Mouse (Mus musculus) forebrain, embryonic 14.5 days (tissue): Measurements from ENCODE around the gene Vps33a. TPM values are rescaled to one million over a fixed set of nuclear protein-coding genes. Genes with fewer than 3 reads are reported as not detected.

Experiments used
- ATAC-seq: fragments of 200-750 bp; cut with Nextera tagmentation; 2 replicates; pipeline ENCODE4 v1.8.0; 2017; ENCODE audit warnings: mild to moderate bottlenecking, moderate library complexity
- DNase-seq: peaks from one replicate; pipeline ENCODE4 v3.0.0-alpha.2; 2015; ENCODE audit warnings: low spot score
- H3K27ac ChIP-seq: fragments of 300-500 bp; sonication (generic); 2 replicates; pipeline ENCODE4 v1.5.1; 2014; ENCODE audit warnings: low read depth, mild to moderate bottlenecking, control low read depth, low read length, moderate library complexity
- H3K27me3 ChIP-seq: fragments of 300-500 bp; sonication (generic); replicated peaks from 2 replicates; pipeline ENCODE4 v1.6.1; 2014; ENCODE audit warnings: low read length, control low read depth, mixed read lengths; ENCODE audit not compliant: control insufficient read depth, insufficient read depth
- H3K36me3 ChIP-seq: fragments of 300-500 bp; sonication (generic); 2 replicates; pipeline ENCODE4 v1.6.1; 2014; ENCODE audit warnings: low read length, control low read depth; ENCODE audit not compliant: control insufficient read depth, insufficient read depth
- H3K4me1 ChIP-seq: fragments of 300-500 bp; sonication (generic); 2 replicates; pipeline ENCODE4 v1.6.1; 2014; ENCODE audit warnings: antibody characterized with exemption, low read length, control low read depth; ENCODE audit not compliant: control insufficient read depth, insufficient read depth
- H3K4me2 ChIP-seq: fragments of 300-500 bp; sonication (generic); 2 replicates; pipeline ENCODE4 v1.6.1; 2014; ENCODE audit warnings: mild to moderate bottlenecking, control low read depth, low read length
- H3K4me3 ChIP-seq: fragments of 300-500 bp; sonication (generic); 2 replicates; pipeline ENCODE4 v1.5.1; 2014; ENCODE audit warnings: low read depth, low read length, control low read depth
- H3K9ac ChIP-seq: fragments of 300-500 bp; sonication (generic); 2 replicates; pipeline ENCODE4 v1.6.1; 2014; ENCODE audit warnings: mild to moderate bottlenecking, low read length, control low read depth, moderate library complexity
- H3K9me3 ChIP-seq: fragments of 300-500 bp; sonication (generic); replicated peaks from 2 replicates; pipeline ENCODE4 v1.6.1; 2016; ENCODE audit warnings: low read length, control low read depth, mixed read lengths; ENCODE audit not compliant: control insufficient read depth
- WGBS: fragments of 180-500 bp; shearing (Covaris S2); extraction: QIAGEN DNeasy Blood & Tissue Kit; methylation state at CpG from one replicate; pipeline ENCODE4 v1.1.7; 2014; 5-methylcytosine and 5-hydroxymethylcytosine counted together
- polyA plus RNA-seq: library from polyadenylated mRNA; unstranded; fragments of >200 nt; fragmentation: Nextera tagmentation; extraction: Ambion mirVana; gene quantifications from 2 replicates; pipeline ENCODE4 v1.2.1, GENCODE M21; 2014

The Vps33a gene
- polyA plus RNA-seq, 1 experiment from 2014 or later: 43.3 TPM

GRCm38 (mm10) chr5:123599319-123599718 lies 26.5 kb upstream of the Vps33a start:
- Histone ChIP-seq H3K4me1 (no peaks in the 10 kb centered on the region), H3K36me3 (peaks cover 69% of the 10 kb centered on the region), H3K27ac (no peak overlapping the region), H3K4me2 (no peak overlapping the region), H3K9me3 (no peaks in the 10 kb centered on the region), H3K4me3 (no peak overlapping the region), H3K9ac (no peak overlapping the region), H3K27me3 (no peaks in the 10 kb centered on the region)
- WGBS: 59% methylated on average over 6 of the region's 6 CpGs
- no peak for DNase-seq
- ATAC-seq: no peak

GRCm38 (mm10) chr5:123593622-123594280 lies 20.9 kb upstream of the Vps33a start:
- H3K36me3 ChIP-seq: peaks cover 62% of the 10 kb centered on the region
- DNase-seq (no peak), ATAC-seq (no peak)
- no peaks in the 10 kb centered on the region for H3K9me3 ChIP-seq
- H3K9ac ChIP-seq: no peak overlapping the region
- H3K27ac ChIP-seq: no peak overlapping the region
- no peak overlapping the region for H3K4me3 ChIP-seq
- H3K27me3 ChIP-seq: no peaks in the 10 kb centered on the region
- no peaks in the 10 kb centered on the region for H3K4me1 ChIP-seq
- 87% methylated on average over 10 of the region's 10 CpGs for WGBS
- no peak overlapping the region for H3K4me2 ChIP-seq

- Histone ChIP-seq H3K9me3 (no peaks in the 10 kb centered on the region), H3K36me3 (peaks cover 58% of the 10 kb centered on the region)
- ATAC-seq: no peak
Measured at GRCm38 (mm10) chr5:123580043-123580442, 7.2 kb upstream of the Vps33a start.

GRCm38 (mm10) chr5:123576696-123577095 lies 3.9 kb upstream of the Vps33a start:
- DNase-seq: no peak
- no peak overlapping the region for H3K27ac ChIP-seq
- no peaks in the 10 kb centered on the region for H3K27me3 ChIP-seq
- H3K9ac ChIP-seq: no peak overlapping the region
- H3K4me2 ChIP-seq: no peak overlapping the region
- peaks cover 4% of the 10 kb centered on the region for H3K4me1 ChIP-seq
- ATAC-seq: no peak
- H3K36me3 ChIP-seq: peaks cover 39% of the 10 kb centered on the region
- WGBS: 88% methylated on average over 3 of the region's 3 CpGs
- no peak overlapping the region for H3K4me3 ChIP-seq
- no peaks in the 10 kb centered on the region for H3K9me3 ChIP-seq

More at GRCm38 (mm10) chr5:123580043-123580442, 7.2 kb upstream of the Vps33a start:
- Histone ChIP-seq H3K27ac (no peak overlapping the region), H3K4me3 (no peak overlapping the region), H3K27me3 (no peaks in the 10 kb centered on the region), H3K4me1 (no peaks in the 10 kb centered on the region), H3K4me2 (no peak overlapping the region), H3K9ac (no peak overlapping the region)
- no peak for DNase-seq
- 89% methylated on average over 6 of the region's 6 CpGs for WGBS

GRCm38 (mm10) chr5:123573362-123573761 lies 524 bp upstream of the Vps33a start:
- Histone ChIP-seq H3K27me3 (no peaks in the 10 kb centered on the region), H3K27ac (no peak overlapping the region), H3K36me3 (peaks cover 28% of the 10 kb centered on the region), H3K4me2 (peak overlapping the region; percentile 43), H3K9ac (no peak overlapping the region), H3K9me3 (no peaks in the 10 kb centered on the region), H3K4me1 (peaks cover 8% of the 10 kb centered on the region), H3K4me3 (peak overlapping the region; percentile 93)
- WGBS: 64% methylated on average over 8 of the region's 8 CpGs
- DNase-seq (no peak), ATAC-seq (peak; percentile 36)

- Histone ChIP-seq H3K4me1 (no peaks in the 10 kb centered on the region), H3K36me3 (peaks cover 87% of the 10 kb centered on the region), H3K27ac (no peak overlapping the region), H3K9me3 (no peaks in the 10 kb centered on the region), H3K4me3 (no peak overlapping the region), H3K27me3 (no peaks in the 10 kb centered on the region), H3K4me2 (no peak overlapping the region), H3K9ac (no peak overlapping the region)
- no peak for ATAC-seq
- 92% methylated on average over 11 of the region's 11 CpGs for WGBS
- DNase-seq: no peak
Measured at GRCm38 (mm10) chr5:123561128-123561527, 11.7 kb downstream of the Vps33a start.

- Histone ChIP-seq H3K4me3 (no peak overlapping the region), H3K27ac (no peak overlapping the region), H3K27me3 (no peaks in the 10 kb centered on the region), H3K9ac (no peak overlapping the region), H3K4me2 (no peak overlapping the region), H3K4me1 (no peaks in the 10 kb centered on the region), H3K9me3 (no peaks in the 10 kb centered on the region), H3K36me3 (peaks cover 87% of the 10 kb centered on the region)
- ATAC-seq: no peak
- no peak for DNase-seq
- 94% methylated on average over 8 of the region's 8 CpGs for WGBS
Measured at GRCm38 (mm10) chr5:123559588-123559987, 13.2 kb downstream of the Vps33a start.

- WGBS: 77% methylated on average over 2 of the region's 2 CpGs
Measured at GRCm38 (mm10) chr5:123556451-123556850, 16.4 kb downstream of the Vps33a start.

GRCm38 (mm10) chr5:123555693-123556092 lies 17.1 kb downstream of the Vps33a start:
- no peak overlapping the region for H3K4me2 ChIP-seq
- H3K4me1 ChIP-seq: no peaks in the 10 kb centered on the region
- H3K4me3 ChIP-seq: no peak overlapping the region
- H3K9ac ChIP-seq: no peak overlapping the region
- no peaks in the 10 kb centered on the region for H3K27me3 ChIP-seq
- no peak overlapping the region for H3K27ac ChIP-seq
- WGBS: 93% methylated on average over 7 of the region's 7 CpGs
- no peaks in the 10 kb centered on the region for H3K9me3 ChIP-seq
- ATAC-seq: no peak
- H3K36me3 ChIP-seq: peaks cover 56% of the 10 kb centered on the region
- no peak for DNase-seq

More at GRCm38 (mm10) chr5:123556451-123556850, 16.4 kb downstream of the Vps33a start:
- Histone ChIP-seq H3K9me3 (no peaks in the 10 kb centered on the region), H3K27me3 (no peaks in the 10 kb centered on the region), H3K27ac (no peak overlapping the region), H3K36me3 (peaks cover 61% of the 10 kb centered on the region), H3K4me3 (no peak overlapping the region), H3K4me2 (no peak overlapping the region), H3K9ac (no peak overlapping the region), H3K4me1 (no peaks in the 10 kb centered on the region)
- peak; percentile 37 for DNase-seq
- ATAC-seq: no peak
